Mouse (Mus musculus) hindbrain, embryonic 14.5 days (tissue): ENCODE data around the gene Sept14. TPM values are rescaled to one million over a fixed set of nuclear protein-coding genes. Genes with fewer than 3 reads are reported as not detected.

Experiments
- ATAC-seq: fragments of 200-750 bp; cut with Nextera tagmentation; 2 replicates; pipeline ENCODE4 v1.8.0; 2017; ENCODE audit warnings: moderate number of reproducible peaks, mild to moderate bottlenecking, moderate TSS enrichment, moderate library complexity; ENCODE audit not compliant: low FRiP score
- DNase-seq: peaks from one replicate; pipeline ENCODE4 v3.0.0-alpha.2; 2015; ENCODE audit warnings: low spot score
- H3K27ac ChIP-seq: fragments of 300-500 bp; sonication (generic); 2 replicates; pipeline ENCODE4 v1.5.1; 2014; ENCODE audit warnings: mild to moderate bottlenecking, moderate library complexity
- H3K27me3 ChIP-seq: fragments of 300-500 bp; sonication (generic); 2 replicates; pipeline ENCODE4 v1.6.1; 2014; ENCODE audit warnings: mild to moderate bottlenecking, low read length, mixed read lengths; ENCODE audit not compliant: control insufficient read depth, insufficient read depth
- H3K36me3 ChIP-seq: fragments of 300-500 bp; sonication (generic); replicated peaks from 2 replicates; pipeline ENCODE4 v1.6.1; 2014; ENCODE audit not compliant: control insufficient read depth, insufficient read depth
- H3K4me1 ChIP-seq: fragments of 300-500 bp; sonication (generic); replicated peaks from 2 replicates; pipeline ENCODE4 v1.6.1; 2014; ENCODE audit warnings: antibody characterized with exemption, low read length, mixed read lengths; ENCODE audit not compliant: control insufficient read depth, insufficient read depth
- H3K4me2 ChIP-seq: fragments of 300-500 bp; sonication (generic); replicated peaks from 2 replicates; pipeline ENCODE4 v1.6.1; 2014; ENCODE audit warnings: mild to moderate bottlenecking, moderate library complexity
- H3K4me3 ChIP-seq: fragments of 300-500 bp; sonication (generic); replicated peaks from 2 replicates; pipeline ENCODE4 v1.5.1; 2014; ENCODE audit warnings: mild to moderate bottlenecking, low read length
- H3K9ac ChIP-seq: fragments of 300-500 bp; sonication (generic); 2 replicates; pipeline ENCODE4 v1.6.1; 2014
- H3K9me3 ChIP-seq: fragments of 300-500 bp; sonication (generic); 2 replicates; pipeline ENCODE4 v1.6.1; 2016; ENCODE audit warnings: low read length; ENCODE audit not compliant: control insufficient read depth
- WGBS: fragments of 180-500 bp; shearing (Covaris S2); extraction: QIAGEN DNeasy Blood & Tissue Kit; methylation state at CpG from one replicate; pipeline ENCODE4 v1.1.7; 2014; 5-methylcytosine and 5-hydroxymethylcytosine counted together
- polyA plus RNA-seq: library from polyadenylated mRNA; unstranded; fragments of >200 nt; fragmentation: Nextera tagmentation; extraction: Ambion mirVana; gene quantifications from 2 replicates; pipeline ENCODE4 v1.2.1, GENCODE M21; 2014

Gene Sept14
- polyA plus RNA-seq, 1 experiment from 2014 or later = not detected

DNA sequence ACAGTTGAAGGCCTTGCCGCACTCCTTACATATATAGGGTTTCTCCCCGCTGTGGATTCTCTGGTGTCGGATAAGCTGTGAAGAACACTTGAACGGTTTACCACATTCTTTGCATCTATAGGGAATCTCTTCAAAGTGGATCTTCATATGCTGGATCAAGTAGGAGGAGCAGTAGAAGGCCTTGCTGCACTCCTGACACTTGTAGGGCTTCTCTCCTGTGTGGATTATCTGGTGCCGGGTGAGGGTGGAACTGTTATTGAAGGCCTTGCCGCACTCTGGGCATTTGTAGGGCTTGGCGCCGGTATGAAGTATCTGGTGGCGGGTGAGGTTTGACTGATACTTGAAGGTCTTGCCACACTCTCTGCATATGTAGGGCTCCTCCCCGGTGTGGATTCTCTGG is 51.3 kb downstream of the Sept14 start:
- H3K36me3 ChIP-seq = peaks cover 59% of the 10 kb centered on the region

DNA sequence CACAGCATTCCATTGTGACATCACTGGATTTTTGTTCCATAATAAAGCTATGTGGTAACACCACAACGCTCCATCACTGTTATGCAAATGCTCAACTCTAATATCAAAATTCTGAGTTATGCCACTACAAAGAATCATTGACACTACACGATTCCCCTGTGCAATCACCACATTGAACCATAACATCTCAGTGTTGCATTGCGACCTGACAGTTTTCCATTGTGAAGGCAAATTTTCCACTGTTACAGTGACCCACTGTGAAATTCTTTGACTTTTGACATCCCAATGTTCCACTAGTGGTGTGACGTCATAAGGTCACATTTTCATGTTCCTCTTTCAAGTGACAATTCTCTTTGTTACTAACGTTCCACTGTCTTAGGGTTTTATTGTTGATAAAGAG is 57.5 kb downstream of the Sept14 start:
- 90% methylated on average over 5 of the region's 5 CpGs for WGBS
- no peak for ATAC-seq
- no peak overlapping the region for H3K4me3 ChIP-seq

More for the DNA sequence above, 51.3 kb downstream of the Sept14 start:
- H3K27ac ChIP-seq = no peak overlapping the region
- H3K4me1 ChIP-seq = no peaks in the 10 kb centered on the region
- H3K27me3 ChIP-seq = no peaks in the 10 kb centered on the region
- no peak overlapping the region for H3K9ac ChIP-seq
- 98% methylated on average over 10 of the region's 10 CpGs for WGBS
- no peaks in the 10 kb centered on the region for H3K9me3 ChIP-seq
- DNase-seq = no peak
- ATAC-seq = no peak
- no peak overlapping the region for H3K4me3 ChIP-seq
- H3K4me2 ChIP-seq = no peak overlapping the region

More for the DNA sequence above, 57.5 kb downstream of the Sept14 start:
- Histone ChIP-seq H3K9ac (no peak overlapping the region), H3K36me3 (peaks cover 15% of the 10 kb centered on the region), H3K9me3 (no peaks in the 10 kb centered on the region), H3K27ac (no peak overlapping the region), H3K27me3 (no peaks in the 10 kb centered on the region), H3K4me1 (no peaks in the 10 kb centered on the region), H3K4me2 (no peak overlapping the region)
- DNase-seq = no peak

Other genes starting within 250 kb of the Sept14 start
- 52.4 and 58.3 TPM in 2 replicates for gene Sfswap, start 207.3 kb downstream of the Sept14 start, polyA plus RNA-seq
- gene Mmp17, start 124.3 kb downstream of the Sept14 start, polyA plus RNA-seq = 7.3 and 11.8 TPM in 2 replicates
- gene Zfp11, start 38.4 kb downstream of the Sept14 start, polyA plus RNA-seq = 6.6 and 6.8 TPM in 2 replicates
- 169 and 184 TPM in 2 replicates for gene Mrps17, start 7.0 kb upstream of the Sept14 start, polyA plus RNA-seq
- 83.9 and 89.1 TPM in 2 replicates for gene Nipsnap2, start 16.6 kb upstream of the Sept14 start, polyA plus RNA-seq
- 31.3 and 33.6 TPM in 2 replicates for gene Psph, start 78.9 kb upstream of the Sept14 start, polyA plus RNA-seq
- 28.5 and 29.1 TPM in 2 replicates for gene Sumf2, start 138.5 kb upstream of the Sept14 start, polyA plus RNA-seq
- 704 and 793 TPM in 2 replicates for gene Chchd2, start 179.0 kb upstream of the Sept14 start, polyA plus RNA-seq
- 16.4 and 17.0 TPM in 2 replicates for gene Zbed5, start 187.2 kb upstream of the Sept14 start, polyA plus RNA-seq
- 0.13 and 0.72 TPM in 2 replicates for gene Phkg1, start 190.0 kb upstream of the Sept14 start, polyA plus RNA-seq
- 3.4 and 3.8 TPM in 2 replicates for gene Nupr1l, start 200.0 kb upstream of the Sept14 start, polyA plus RNA-seq
- gene Vkorc1l1, start 233.5 kb upstream of the Sept14 start, polyA plus RNA-seq = 32.4 and 37.6 TPM in 2 replicates